Mouse (Mus musculus) ES-Bruce4 (cell line): Measurements from ENCODE around the gene N4bp1. TPM values are rescaled to one million over a fixed set of nuclear protein-coding genes. Genes with fewer than 3 reads are reported as not detected.

Experiments used
- H3K27ac ChIP-seq: 2 replicates; pipeline ENCODE4 v1.5.1; 2012; ENCODE audit warnings: low read length, inconsistent platforms; ENCODE audit not compliant: insufficient read depth
- H3K27me3 ChIP-seq: 2 replicates; pipeline ENCODE4 v1.6.1; 2012; ENCODE audit warnings: mild to moderate bottlenecking, low read length, inconsistent platforms; ENCODE audit not compliant: control insufficient read depth, poor library complexity, insufficient read depth, severe bottlenecking
- H3K36me3 ChIP-seq: 2 replicates; pipeline ENCODE4 v1.6.1; 2012; ENCODE audit warnings: inconsistent platforms, mild to moderate bottlenecking, low read length, moderate library complexity; ENCODE audit not compliant: control insufficient read depth, poor library complexity, insufficient read depth, severe bottlenecking
- H3K4me1 ChIP-seq: one replicate; pipeline ENCODE4 v1.8.1; 2011; ENCODE audit warnings: low read length; ENCODE audit not compliant: control insufficient read depth, insufficient read depth
- H3K4me3 ChIP-seq: 2 replicates; pipeline ENCODE4 v1.5.1; 2011; ENCODE audit warnings: low read depth, mild to moderate bottlenecking, low read length
- H3K9ac ChIP-seq: 2 replicates; pipeline ENCODE4 v1.6.1; 2012; ENCODE audit warnings: low read depth, mild to moderate bottlenecking, inconsistent platforms; ENCODE audit not compliant: poor library complexity, severe bottlenecking
- H3K9me3 ChIP-seq: replicated peaks from 2 replicates; pipeline ENCODE4 v1.6.1; 2012; ENCODE audit warnings: mild to moderate bottlenecking, low read length, inconsistent platforms; ENCODE audit not compliant: control insufficient read depth, poor library complexity, insufficient read depth, severe bottlenecking
- CTCF ChIP-seq: IDR thresholded peaks from one replicate; pipeline ENCODE4 v1.8.1; 2011; ENCODE audit warnings: low read depth, low read length
- EP300 ChIP-seq: IDR thresholded peaks from 2 replicates; pipeline ENCODE4 v1.6.1; 2011; ENCODE audit warnings: low read depth, low read length; ENCODE audit not compliant: insufficient read depth
- POLR2A ChIP-seq: IDR thresholded peaks from one replicate; pipeline ENCODE4 v1.8.1; 2011; ENCODE audit warnings: low read length; ENCODE audit not compliant: insufficient read depth
- polyA plus RNA-seq: library from polyadenylated mRNA; stranded (reverse); fragments of >200 nt; gene quantifications from 2 replicates; pipeline ENCODE4 v1.2.4, GENCODE M21; 2011; ENCODE audit warnings: low read depth; ENCODE audit not compliant: missing spikeins, insufficient read depth, insufficient read length

N4bp1 gene
- polyA plus RNA-seq, 1 experiment: 80.3 TPM

DNA sequence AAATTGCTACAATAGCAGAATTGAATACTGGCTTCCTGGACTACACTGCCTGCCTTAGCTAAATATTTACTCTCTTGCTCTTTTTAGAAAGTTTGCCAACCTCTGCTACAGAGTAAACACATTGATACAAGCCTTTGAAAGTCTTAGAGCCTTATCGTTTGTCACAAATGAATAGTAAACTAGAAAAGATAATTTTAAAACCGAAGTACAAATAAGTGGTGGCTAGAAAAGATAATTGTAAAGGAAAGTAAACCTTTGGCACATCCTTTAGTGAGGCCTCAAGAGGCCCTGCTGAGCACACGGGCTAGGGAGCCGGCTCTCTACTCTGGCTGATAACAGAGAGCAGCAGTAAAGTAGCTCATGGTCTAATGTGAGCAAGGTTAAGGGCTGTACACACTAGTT is 126.0 kb downstream of the N4bp1 start:
- H3K4me1 ChIP-seq: peaks cover 3% of the 10 kb centered on the region
- H3K9me3 ChIP-seq: no peaks in the 10 kb centered on the region
- no peaks in the 10 kb centered on the region for H3K27me3 ChIP-seq
- no peaks in the 10 kb centered on the region for H3K36me3 ChIP-seq
- H3K9ac ChIP-seq: no peak overlapping the region
- no peak for TF ChIP-seq POLR2A
- no peak for TF ChIP-seq EP300
- no peak for TF ChIP-seq CTCF
- H3K4me3 ChIP-seq: no peak overlapping the region
- no peak overlapping the region for H3K27ac ChIP-seq

DNA sequence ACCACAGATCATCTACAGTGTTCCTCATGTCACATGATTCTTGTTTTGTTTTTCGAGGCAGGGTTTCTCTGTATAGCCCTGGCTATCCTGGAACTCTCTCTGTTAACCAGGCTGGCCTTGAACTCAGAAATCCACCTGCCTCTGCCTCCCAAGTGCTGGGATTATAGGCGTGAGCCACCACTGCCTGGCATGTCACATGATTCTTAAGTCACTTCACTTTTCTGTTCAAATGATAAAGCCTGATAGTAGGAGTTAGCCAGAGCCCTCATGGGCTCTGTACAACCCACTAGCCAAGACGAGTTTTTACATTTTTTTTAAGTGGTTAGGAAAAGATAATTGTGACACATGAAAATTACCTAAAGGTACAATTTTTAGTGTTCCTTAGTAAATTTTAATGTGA is 126.4 kb downstream of the N4bp1 start:
- peaks cover 3% of the 10 kb centered on the region for H3K4me1 ChIP-seq

More for the DNA sequence above, 126.4 kb downstream of the N4bp1 start:
- Histone ChIP-seq H3K36me3 (no peaks in the 10 kb centered on the region), H3K27ac (no peak overlapping the region), H3K4me3 (no peak overlapping the region), H3K9ac (no peak overlapping the region), H3K27me3 (no peaks in the 10 kb centered on the region), H3K9me3 (no peaks in the 10 kb centered on the region; the same call in 1 of the 2 replicates)
- no peak for TF ChIP-seq CTCF

Other genes with a start within 250 kb of the N4bp1 start
- gene Gm10638, start 139.6 kb downstream of the N4bp1 start, polyA plus RNA-seq: not detected in 2 replicates
- gene Siah1a, start 139.3 kb downstream of the N4bp1 start, polyA plus RNA-seq: 19.1 and 20.9 TPM in 2 replicates